Mouse (Mus musculus) 3T3-L1 (cell line): ENCODE results near the gene Cst6.
"Not testable (repeated sequence)": the region's sequence is repeated elsewhere in the genome, so short reads cannot be mapped to it uniquely, and the experiment has no call there.

Experiments
- DNase-seq: peaks from one replicate; pipeline ENCODE4 v3.0.0-alpha.2; 2015; ENCODE audit warnings: low read depth, low spot score

The Cst6 gene

GRCm38 (mm10) chr19:5349502-5349873, at the start of gene Cst6:
Gene Cst6 (minus strand): TSS chr19:5349574.
- DNase-seq: not testable (repeated sequence)

GRCm38 (mm10) chr19:5395371-5395770, 46.0 kb upstream of the Cst6 start:
- no peak for DNase-seq

GRCm38 (mm10) chr19:5394168-5394567, 44.8 kb upstream of the Cst6 start:
- DNase-seq: no peak

- peak; percentile 86 for DNase-seq
Observed at GRCm38 (mm10) chr19:5392892-5393291, 43.5 kb upstream of the Cst6 start.

- DNase-seq: no peak
Observed at GRCm38 (mm10) chr19:5390416-5390815, 41.0 kb upstream of the Cst6 start.

- peak; percentile 46 for DNase-seq
Observed at GRCm38 (mm10) chr19:5389647-5390046, 40.3 kb upstream of the Cst6 start.

- peak; percentile 98 for DNase-seq
Observed at GRCm38 (mm10) chr19:5388588-5389242, 39.3 kb upstream of the Cst6 start, which contains the start of gene Sart1. Gene Sart1 (minus strand): TSS chr19:5388703.

GRCm38 (mm10) chr19:5388011-5388441, 38.7 kb upstream of the Cst6 start:
- DNase-seq: peak; percentile 55

- DNase-seq: no peak
Observed at GRCm38 (mm10) chr19:5384715-5385114, 35.3 kb upstream of the Cst6 start.

- DNase-seq: no peak
Observed at GRCm38 (mm10) chr19:5383326-5383725, 34.0 kb upstream of the Cst6 start.

- no peak for DNase-seq
Observed at GRCm38 (mm10) chr19:5377446-5377845, 28.1 kb upstream of the Cst6 start.

- DNase-seq: no peak
Observed at GRCm38 (mm10) chr19:5374748-5375147, 25.4 kb upstream of the Cst6 start.

- no peak for DNase-seq
Observed at GRCm38 (mm10) chr19:5374177-5374576, 24.8 kb upstream of the Cst6 start.

GRCm38 (mm10) chr19:5372724-5373123, 23.4 kb upstream of the Cst6 start:
- DNase-seq: no peak

- DNase-seq: peak; percentile 62
Observed at GRCm38 (mm10) chr19:5370932-5371331, 21.6 kb upstream of the Cst6 start.

GRCm38 (mm10) chr19:5367455-5367854, 18.1 kb upstream of the Cst6 start:
- DNase-seq: peak; percentile 71

- DNase-seq: no peak
Observed at GRCm38 (mm10) chr19:5367053-5367359, 17.6 kb upstream of the Cst6 start, which contains the start of gene Banf1. Gene Banf1 (minus strand): TSS chr19:5367168.

- peak; percentile 99 for DNase-seq
Observed at GRCm38 (mm10) chr19:5366175-5367052, 17.0 kb upstream of the Cst6 start, which contains the start of gene Eif1ad. Gene Eif1ad (plus strand): TSS chr19:5366741.

- DNase-seq: no peak
Observed at GRCm38 (mm10) chr19:5365751-5366150, 16.4 kb upstream of the Cst6 start.

GRCm38 (mm10) chr19:5364124-5364523, 14.8 kb upstream of the Cst6 start:
- DNase-seq: no peak

GRCm38 (mm10) chr19:5362186-5362585, 12.8 kb upstream of the Cst6 start:
- DNase-seq: no peak

GRCm38 (mm10) chr19:5356080-5356479, 6.7 kb upstream of the Cst6 start:
- DNase-seq: no peak

GRCm38 (mm10) chr19:5353609-5354008, 4.2 kb upstream of the Cst6 start:
- DNase-seq: no peak
